16 mouse cellular contexts compared by ENCODE assay signal in the genomic region with DNA sequence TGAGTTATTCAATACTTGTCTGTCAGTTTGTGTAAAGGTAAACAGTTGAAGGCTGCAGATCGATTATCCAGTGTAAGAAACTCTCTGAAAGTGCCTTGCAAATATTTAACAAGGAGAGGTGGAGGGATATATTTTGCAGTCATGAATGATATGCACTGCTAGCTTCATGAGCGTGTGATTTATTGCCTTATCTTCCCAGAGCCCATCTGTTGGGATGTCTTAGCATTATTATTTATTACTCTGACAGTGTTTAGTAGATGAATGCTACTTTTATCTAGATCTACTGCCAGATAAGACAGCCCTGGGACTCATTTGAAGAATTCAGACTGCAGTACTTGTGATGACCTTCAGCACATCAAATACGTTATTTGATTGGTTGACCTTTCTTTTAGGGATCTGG. TPM values are rescaled to one million over a fixed set of nuclear protein-coding genes. Genes with fewer than 3 reads are reported as not detected.
"Had no signal": no experiment of that assay in that cellular context is flagged by ENCODE, and none has a peak within 500 bp of the region (broad histone marks: within the 10 kb centered on the region; RNA-seq: fewer than 3 reads in every experiment).

No protein-coding gene starts in this region.

- H3K9ac ChIP-seq: limb, embryonic 12.5 days; liver, embryonic 13.5 days; liver, postnatal 0 days; lung, embryonic 15.5 days; midbrain, embryonic 12.5 days had no signal

- H3K36me3 ChIP-seq: limb, embryonic 12.5 days; liver, embryonic 13.5 days; lung, embryonic 15.5 days; midbrain, embryonic 12.5 days had no signal

- H3K9me3 ChIP-seq: limb, embryonic 12.5 days; liver, embryonic 13.5 days; lung, embryonic 15.5 days; megakaryocyte, embryonic 14.5 days; midbrain, embryonic 12.5 days had no signal

- H3K4me3 ChIP-seq: left cerebral cortex, adult 2 months; limb, embryonic 12.5 days; liver, embryonic 13.5 days; lung, embryonic 15.5 days; megakaryocyte, embryonic 14.5 days; midbrain, embryonic 12.5 days; myocyte had no signal

- H3K4me1 ChIP-seq: limb, embryonic 12.5 days; liver, embryonic 13.5 days; lung, embryonic 15.5 days; megakaryocyte, embryonic 14.5 days; midbrain, embryonic 12.5 days had no signal

- DNase-seq: kidney, adult 8-10 months; kidney, postnatal 25 days; liver; liver, embryonic 13.5 days; liver, postnatal 0 days; lung, postnatal 14 days; thymus, postnatal 14 days had no signal

- H3K27me3 ChIP-seq: limb, embryonic 12.5 days; liver, embryonic 13.5 days; lung, embryonic 15.5 days; megakaryocyte, embryonic 14.5 days; midbrain, embryonic 12.5 days had no signal

- H3K4me2 ChIP-seq: limb, embryonic 12.5 days; liver, embryonic 13.5 days; lung, embryonic 15.5 days; midbrain, embryonic 12.5 days had no signal

- H3K27ac ChIP-seq: left cerebral cortex, adult 2 months; limb, embryonic 12.5 days; liver, embryonic 13.5 days; lung, embryonic 15.5 days; macrophage; midbrain, embryonic 12.5 days; stomach, postnatal 0 days had no signal

- ATAC-seq: intestine, postnatal 0 days; liver, postnatal 0 days had no signal

RNA-seq across cellular contexts. Expression of a gene that starts 31.7 kb away (rescaled TPM):
- polyA plus RNA-seq: liver, postnatal 0 days; macrophage had no signal
